Mouse (Mus musculus) midbrain, postnatal 0 days (tissue): Measurements from ENCODE around the gene Cog2. TPM values are rescaled to one million over a fixed set of nuclear protein-coding genes. Genes with fewer than 3 reads are reported as not detected.

Experiments
- ATAC-seq: fragments of 200-750 bp; cut with Nextera tagmentation; 2 replicates; pipeline ENCODE4 v1.8.0; 2017; ENCODE audit warnings: moderate number of reproducible peaks, mild to moderate bottlenecking, moderate TSS enrichment, moderate library complexity; ENCODE audit not compliant: low FRiP score
- DNase-seq: peaks from one replicate; pipeline ENCODE4 v3.0.0-alpha.2; 2015; ENCODE audit warnings: low spot score
- H3K27ac ChIP-seq: fragments of 300-500 bp; sonication (generic); 2 replicates; pipeline ENCODE4 v1.5.1; 2014; ENCODE audit warnings: low read depth, mild to moderate bottlenecking, low read length, mixed read lengths
- H3K27me3 ChIP-seq: fragments of 300-500 bp; sonication (generic); 2 replicates; pipeline ENCODE4 v1.6.1; 2014; ENCODE audit warnings: low read length, control low read depth, mixed read lengths; ENCODE audit not compliant: insufficient read depth
- H3K36me3 ChIP-seq: fragments of 300-500 bp; sonication (generic); 2 replicates; pipeline ENCODE4 v1.6.1; 2014; ENCODE audit warnings: low read length, control low read depth, mixed read lengths; ENCODE audit not compliant: insufficient read depth
- H3K4me1 ChIP-seq: fragments of 300-500 bp; sonication (generic); 2 replicates; pipeline ENCODE4 v1.6.1; 2014; ENCODE audit warnings: mild to moderate bottlenecking, control low read depth, antibody characterized with exemption, low read length, mixed read lengths; ENCODE audit not compliant: insufficient read depth
- H3K4me2 ChIP-seq: fragments of 300-500 bp; sonication (generic); 2 replicates; pipeline ENCODE4 v1.6.1; 2014; ENCODE audit warnings: low read depth, mild to moderate bottlenecking, low read length, mixed read lengths; ENCODE audit not compliant: poor library complexity, severe bottlenecking
- H3K4me3 ChIP-seq: fragments of 300-500 bp; sonication (generic); 2 replicates; pipeline ENCODE4 v1.5.1; 2014; ENCODE audit warnings: low read depth, mild to moderate bottlenecking, low read length, moderate library complexity
- H3K9ac ChIP-seq: fragments of 300-500 bp; sonication (generic); replicated peaks from 2 replicates; pipeline ENCODE4 v1.6.1; 2014; ENCODE audit warnings: mild to moderate bottlenecking, low read length, moderate library complexity, mixed read lengths; ENCODE audit not compliant: poor library complexity, severe bottlenecking
- H3K9me3 ChIP-seq: fragments of 300-500 bp; sonication (generic); 2 replicates; pipeline ENCODE4 v1.6.1; 2016; ENCODE audit warnings: low read length, control low read depth
- CTCF ChIP-seq: IDR thresholded peaks from 2 replicates; pipeline ENCODE4 v1.5.1; 2016; ENCODE audit warnings: antibody characterized with exemption, mild to moderate bottlenecking
- WGBS: fragments of 180-500 bp; shearing (Covaris S2); extraction: QIAGEN DNeasy Blood & Tissue Kit; methylation state at CpG from one replicate; pipeline ENCODE4 v1.1.7; 2014; 5-methylcytosine and 5-hydroxymethylcytosine counted together
- polyA plus RNA-seq: library from polyadenylated mRNA; unstranded; fragments of >200 nt; fragmentation: Nextera tagmentation; extraction: Ambion mirVana; gene quantifications from 2 replicates; pipeline ENCODE4 v1.2.1, GENCODE M21; 2015
- total RNA-seq: library from RNA; depleted of rRNA; stranded (reverse); fragments of >200 nt; gene quantifications from 2 replicates; pipeline ENCODE4 v1.2.3, GENCODE M21; 2014

Cog2 gene
- total and polyA plus RNA-seq, 2 experiments from 2014 or later, result 15.8 to 26.7 TPM

- ATAC-seq (no peak), DNase-seq (peak; percentile 33)
- 82% methylated on average over 11 of the region's 11 CpGs for WGBS
- no peak overlapping the region for H3K9ac ChIP-seq
- no peaks in the 10 kb centered on the region for H3K9me3 ChIP-seq
- H3K4me3 ChIP-seq, result no peak overlapping the region
- H3K27ac ChIP-seq, result no peak overlapping the region
- H3K36me3 ChIP-seq, result peaks cover 92% of the 10 kb centered on the region
- H3K27me3 ChIP-seq, result no peaks in the 10 kb centered on the region
- H3K4me2 ChIP-seq, result no peak overlapping the region
- TF ChIP-seq CTCF, result no peak
- no peaks in the 10 kb centered on the region for H3K4me1 ChIP-seq
Observed at GRCm38 (mm10) chr8:124547269-124547668, 26.7 kb downstream of the Cog2 start.

DNA sequence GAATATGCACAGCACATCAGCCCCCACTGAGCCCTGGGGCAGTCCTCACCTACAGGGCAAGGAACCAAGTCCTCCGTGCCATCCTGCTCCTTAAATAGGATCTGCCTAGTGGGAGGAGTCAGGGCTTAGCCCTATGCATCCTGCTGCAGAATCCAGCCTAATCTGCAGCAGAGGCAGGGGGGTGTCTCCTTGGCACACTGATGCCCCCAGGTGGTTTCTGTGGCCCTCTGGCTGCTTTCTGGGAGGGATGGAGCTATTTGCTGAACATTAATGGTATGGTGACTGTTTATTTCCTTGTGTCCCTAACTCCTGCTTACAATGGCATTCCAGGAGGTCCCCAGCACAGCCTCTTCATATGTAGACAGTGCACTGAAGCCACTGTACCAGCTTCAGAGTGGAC lies 27.6 kb downstream of the Cog2 start:
- no peaks in the 10 kb centered on the region for H3K9me3 ChIP-seq
- no peaks in the 10 kb centered on the region for H3K27me3 ChIP-seq
- 76% methylated on average over 1 of the region's 1 CpGs for WGBS
- no peak overlapping the region for H3K4me3 ChIP-seq
- no peak overlapping the region for H3K9ac ChIP-seq
- H3K27ac ChIP-seq, result no peak overlapping the region
- no peak overlapping the region for H3K4me2 ChIP-seq
- peaks cover 90% of the 10 kb centered on the region for H3K36me3 ChIP-seq
- TF ChIP-seq CTCF, result no peak
- no peak for ATAC-seq
- no peak for DNase-seq
- H3K4me1 ChIP-seq, result no peaks in the 10 kb centered on the region

GRCm38 (mm10) chr8:124551011-124551661 lies 30.6 kb downstream of the Cog2 start:
- Histone ChIP-seq H3K27me3 (no peaks in the 10 kb centered on the region), H3K9ac (no peak overlapping the region), H3K9me3 (no peaks in the 10 kb centered on the region), H3K4me3 (no peak overlapping the region), H3K4me1 (no peaks in the 10 kb centered on the region), H3K27ac (no peak overlapping the region), H3K36me3 (peaks cover 64% of the 10 kb centered on the region), H3K4me2 (no peak overlapping the region)
- TF ChIP-seq CTCF, result no peak
- DNase-seq (peak; percentile 75), ATAC-seq (peak; percentile 70)
- 90% methylated on average over 15 of the region's 15 CpGs for WGBS

- ATAC-seq (no peak), DNase-seq (no peak)
- peaks cover 25% of the 10 kb centered on the region for H3K36me3 ChIP-seq
- no peaks in the 10 kb centered on the region for H3K27me3 ChIP-seq
- WGBS, result 88% methylated on average over 7 of the region's 7 CpGs
- H3K9me3 ChIP-seq, result no peaks in the 10 kb centered on the region
- H3K4me1 ChIP-seq, result no peaks in the 10 kb centered on the region
- H3K27ac ChIP-seq, result no peak overlapping the region
- H3K9ac ChIP-seq, result no peak overlapping the region
- H3K4me3 ChIP-seq, result no peak overlapping the region
- TF ChIP-seq CTCF, result no peak
- no peak overlapping the region for H3K4me2 ChIP-seq
Observed at GRCm38 (mm10) chr8:124555113-124555750, 34.7 kb downstream of the Cog2 start.

DNA sequence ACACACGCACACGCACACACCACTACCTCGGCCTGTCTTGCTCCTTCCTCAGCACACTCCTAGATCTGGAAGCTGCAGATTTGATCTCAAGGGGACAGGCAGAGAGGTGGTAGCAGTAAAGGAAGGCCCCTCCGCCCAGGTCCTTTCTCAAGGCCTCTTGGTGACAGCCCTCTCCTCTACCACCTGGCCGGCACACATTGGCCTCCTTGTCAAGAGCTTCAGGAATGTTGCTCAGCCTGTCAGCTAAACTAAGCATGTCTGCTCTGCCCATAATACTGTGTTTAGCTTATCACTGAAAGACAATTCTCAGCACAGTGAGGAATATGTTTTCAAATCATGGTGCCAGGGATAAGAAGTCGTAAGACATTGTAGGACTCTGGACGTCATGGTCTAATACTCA lies 35.6 kb downstream of the Cog2 start:
- no peak overlapping the region for H3K9ac ChIP-seq
- ATAC-seq, result no peak
- 81% methylated on average over 7 of the region's 7 CpGs for WGBS

GRCm38 (mm10) chr8:124556658-124557057 lies 36.1 kb downstream of the Cog2 start:
- Histone ChIP-seq H3K9me3 (no peaks in the 10 kb centered on the region), H3K4me1 (no peaks in the 10 kb centered on the region), H3K27ac (peak overlapping the region; percentile 55), H3K27me3 (no peaks in the 10 kb centered on the region), H3K4me3 (no peak overlapping the region), H3K9ac (no peak overlapping the region), H3K4me2 (no peak overlapping the region), H3K36me3 (peaks cover 13% of the 10 kb centered on the region)
- no peak for TF ChIP-seq CTCF
- WGBS, result 54% methylated on average over 13 of the region's 13 CpGs
- ATAC-seq, result peak; percentile 79
- peak; percentile 91 for DNase-seq

More for the DNA sequence above, 35.6 kb downstream of the Cog2 start:
- no peak for TF ChIP-seq CTCF
- H3K4me2 ChIP-seq, result no peak overlapping the region
- peaks cover 17% of the 10 kb centered on the region for H3K36me3 ChIP-seq
- no peaks in the 10 kb centered on the region for H3K9me3 ChIP-seq
- peak overlapping the region; percentile 65; the same call in 1 of the 2 replicates for H3K27ac ChIP-seq
- H3K4me3 ChIP-seq, result no peak overlapping the region
- no peaks in the 10 kb centered on the region for H3K27me3 ChIP-seq
- no peak for DNase-seq
- H3K4me1 ChIP-seq, result no peaks in the 10 kb centered on the region
